Mouse (Mus musculus): Measurements from ENCODE around the gene Erbb2. TPM values are rescaled to one million over a fixed set of nuclear protein-coding genes. Genes with fewer than 3 reads are reported as not detected.

Erbb2 gene
- polyA plus RNA-seq, 1 experiment from 2014 or later = 18.9 TPM

DNA sequence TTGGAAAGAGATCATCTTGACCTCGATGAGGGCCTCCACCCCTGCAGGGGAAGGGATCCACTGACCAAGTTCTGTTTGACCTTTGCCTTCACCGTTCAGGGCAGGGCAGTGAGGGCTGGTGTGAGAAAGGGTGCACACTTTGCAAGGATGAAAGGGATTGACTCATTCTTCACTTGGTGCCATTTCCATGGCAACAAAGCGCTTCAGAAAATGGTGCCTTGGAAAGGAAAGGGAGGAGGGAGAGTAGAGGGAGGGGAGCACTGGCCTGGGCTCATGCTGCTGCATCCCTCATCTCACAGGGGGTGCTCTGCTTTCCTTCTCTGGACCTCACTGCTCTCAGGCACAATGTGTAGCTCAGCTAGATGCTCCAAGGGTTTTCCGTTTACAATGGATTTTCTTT lies 60.4 kb downstream of the Erbb2 start:
- no peak for DNase-seq (ENCODE audit: extremely low spot score, low spot score)
- Histone ChIP-seq H3K9me3 (no peaks in the 10 kb centered on the region), H3K27me3 (ENCODE audit: poor library complexity, severe bottlenecking) (peaks cover 10% of the 10 kb centered on the region; the same call in 1 of the 2 replicates), H3K36me3 (replicated peaks) (no peaks in the 10 kb centered on the region), H3K27ac (no peak overlapping the region), H3K4me3 (no peak overlapping the region), H3K4me1 (peaks cover 31% of the 10 kb centered on the region)
- WGBS = 51% methylated on average over 4 of the region's 4 CpGs

GRCm38 (mm10) chr11:98473916-98474479 lies 61.7 kb downstream of the Erbb2 start:
- peaks cover 31% of the 10 kb centered on the region for H3K4me1 ChIP-seq
- no peak for DNase-seq (ENCODE audit: extremely low spot score, low spot score)
- H3K9me3 ChIP-seq = no peaks in the 10 kb centered on the region
- no peak overlapping the region for H3K4me3 ChIP-seq
- WGBS = 56% methylated on average over 8 of the region's 8 CpGs
- H3K36me3 ChIP-seq (replicated peaks) = no peaks in the 10 kb centered on the region
- no peak overlapping the region for H3K27ac ChIP-seq
- peaks cover 10% of the 10 kb centered on the region; the same call in 1 of the 2 replicates for H3K27me3 ChIP-seq (ENCODE audit: poor library complexity, severe bottlenecking)

- Histone ChIP-seq H3K36me3 (replicated peaks) (no peaks in the 10 kb centered on the region), H3K27me3 (ENCODE audit: poor library complexity, severe bottlenecking) (peaks cover 9% of the 10 kb centered on the region; the same call in 1 of the 2 replicates), H3K27ac (no peak overlapping the region), H3K4me1 (peaks cover 27% of the 10 kb centered on the region), H3K4me3 (no peak overlapping the region), H3K9me3 (no peaks in the 10 kb centered on the region)
- DNase-seq (ENCODE audit: extremely low spot score, low spot score) = no peak
- 90% methylated on average over 11 of the region's 11 CpGs for WGBS
These were observed 62.7 kb downstream of the Erbb2 start for GRCm38 (mm10) chr11:98474967-98475366.

GRCm38 (mm10) chr11:98475630-98476433 lies 63.6 kb downstream of the Erbb2 start:
- WGBS = 94% methylated on average over 9 of the region's 9 CpGs
- H3K36me3 ChIP-seq (replicated peaks) = no peaks in the 10 kb centered on the region
- H3K27ac ChIP-seq = no peak overlapping the region
- no peak for DNase-seq (ENCODE audit: extremely low spot score, low spot score)
- no peaks in the 10 kb centered on the region for H3K9me3 ChIP-seq
- H3K4me1 ChIP-seq = peaks cover 22% of the 10 kb centered on the region
- peaks cover 4% of the 10 kb centered on the region; the same call in 1 of the 2 replicates for H3K27me3 ChIP-seq (ENCODE audit: poor library complexity, severe bottlenecking)
- H3K4me3 ChIP-seq = no peak overlapping the region

DNA sequence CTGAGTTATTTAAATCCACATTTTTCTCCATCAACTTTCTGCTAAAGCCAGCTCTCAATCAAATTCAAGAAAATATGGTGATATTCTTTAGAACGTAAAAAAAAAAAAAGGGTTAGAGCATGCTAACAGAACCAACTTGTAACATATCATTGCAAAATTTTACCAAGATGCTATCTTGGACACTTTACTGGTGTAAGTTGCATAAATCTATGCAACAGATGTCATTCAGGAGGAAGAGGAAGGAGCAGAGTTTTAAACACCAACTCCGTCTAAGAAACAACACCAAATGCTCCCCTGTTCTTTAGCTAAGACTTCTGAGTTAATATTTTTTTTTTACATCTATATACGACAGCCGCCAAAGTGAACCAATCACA lies 64.2 kb downstream of the Erbb2 start:
- H3K9me3 ChIP-seq = no peaks in the 10 kb centered on the region
- peaks cover 22% of the 10 kb centered on the region for H3K4me1 ChIP-seq
- no peak for DNase-seq (ENCODE audit: extremely low spot score, low spot score)
- H3K36me3 ChIP-seq (replicated peaks) = no peaks in the 10 kb centered on the region
- no peak overlapping the region for H3K27ac ChIP-seq
- H3K27me3 ChIP-seq (ENCODE audit: poor library complexity, severe bottlenecking) = no peaks in the 10 kb centered on the region
- 93% methylated on average over 4 of the region's 4 CpGs for WGBS
- H3K4me3 ChIP-seq = no peak overlapping the region

DNA sequence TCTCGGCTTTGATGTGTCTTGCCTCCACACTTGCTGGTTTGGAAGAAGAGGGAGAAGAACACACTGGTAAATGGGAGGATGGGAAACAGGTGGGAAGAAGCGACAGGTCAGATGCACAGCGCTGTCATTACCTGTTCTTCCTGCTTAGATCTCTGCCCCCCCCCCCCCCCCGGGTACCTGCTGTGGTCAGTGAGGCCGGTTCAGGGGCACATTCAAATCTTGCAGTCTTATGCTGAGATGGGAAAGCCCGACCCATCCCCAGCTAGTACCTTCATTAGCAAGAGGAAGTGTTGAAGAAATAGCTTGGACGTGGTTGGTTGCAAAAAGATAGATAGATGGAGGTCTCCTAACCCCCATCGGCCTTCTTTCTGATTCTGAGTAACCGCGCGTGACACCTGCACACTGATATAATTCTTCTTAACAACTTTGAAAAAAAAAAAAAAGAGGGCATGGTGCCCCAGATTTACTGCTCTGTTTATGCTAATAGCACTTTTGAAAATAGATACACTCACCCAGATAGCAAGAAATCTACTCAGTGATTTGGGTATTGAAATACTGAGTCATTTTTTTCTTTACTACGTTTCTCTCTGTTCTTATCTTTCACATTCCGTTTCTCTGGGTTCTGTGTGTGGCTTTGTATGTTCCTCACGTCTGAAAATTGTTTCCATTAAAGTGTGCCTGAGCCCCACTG lies 64.9 kb downstream of the Erbb2 start:
- no peak for DNase-seq (ENCODE audit: extremely low spot score, low spot score)
- WGBS = 74% methylated on average over 14 of the region's 14 CpGs
- H3K9me3 ChIP-seq = no peaks in the 10 kb centered on the region
- no peaks in the 10 kb centered on the region for H3K27me3 ChIP-seq (ENCODE audit: poor library complexity, severe bottlenecking)
- peaks cover 18% of the 10 kb centered on the region for H3K4me1 ChIP-seq
- no peak overlapping the region for H3K27ac ChIP-seq
- H3K36me3 ChIP-seq (replicated peaks) = no peaks in the 10 kb centered on the region
- no peak overlapping the region for H3K4me3 ChIP-seq

- Histone ChIP-seq H3K27me3 (ENCODE audit: poor library complexity, severe bottlenecking) (no peaks in the 10 kb centered on the region), H3K36me3 (replicated peaks) (no peaks in the 10 kb centered on the region), H3K27ac (no peak overlapping the region), H3K4me3 (no peak overlapping the region), H3K9me3 (no peaks in the 10 kb centered on the region), H3K4me1 (peaks cover under 1% of the 10 kb centered on the region; the same call in 1 of the 2 replicates)
- no peak for DNase-seq (ENCODE audit: extremely low spot score, low spot score)
- 86% methylated on average over 13 of the region's 13 CpGs for WGBS
These were observed 67.0 kb downstream of the Erbb2 start for GRCm38 (mm10) chr11:98479026-98479939.

- Histone ChIP-seq H3K36me3 (replicated peaks) (no peaks in the 10 kb centered on the region), H3K27ac (no peak overlapping the region), H3K4me3 (no peak overlapping the region), H3K9me3 (no peaks in the 10 kb centered on the region), H3K27me3 (ENCODE audit: poor library complexity, severe bottlenecking) (no peaks in the 10 kb centered on the region), H3K4me1 (no peaks in the 10 kb centered on the region)
- 91% methylated on average over 12 of the region's 12 CpGs for WGBS
- DNase-seq (ENCODE audit: extremely low spot score, low spot score) = no peak
These were observed 67.7 kb downstream of the Erbb2 start for GRCm38 (mm10) chr11:98479940-98480497.

DNA sequence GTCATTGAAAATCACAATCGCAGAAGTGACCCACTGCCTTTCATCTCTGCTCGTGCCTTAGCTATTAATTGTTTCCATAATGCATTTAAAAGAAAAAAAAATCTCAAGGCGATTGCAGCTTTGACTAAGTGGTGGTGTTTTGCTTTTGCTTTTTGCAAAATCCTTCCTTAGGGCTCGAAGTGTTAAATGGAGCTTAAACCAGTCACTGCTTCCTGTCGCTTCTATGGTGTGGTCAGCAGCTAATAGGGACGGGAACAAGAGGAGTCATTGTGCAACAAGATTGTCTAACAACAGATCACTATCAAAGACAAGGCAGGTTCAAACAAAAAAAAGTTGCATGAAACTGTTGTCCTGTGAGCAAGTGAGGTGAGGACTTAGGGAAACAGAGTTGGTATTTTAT lies 69.0 kb downstream of the Erbb2 start:
- no peak for DNase-seq (ENCODE audit: extremely low spot score, low spot score)
- Histone ChIP-seq H3K4me3 (no peak overlapping the region), H3K9me3 (no peaks in the 10 kb centered on the region), H3K27me3 (ENCODE audit: poor library complexity, severe bottlenecking) (no peaks in the 10 kb centered on the region), H3K36me3 (replicated peaks) (no peaks in the 10 kb centered on the region), H3K27ac (no peak overlapping the region), H3K4me1 (no peaks in the 10 kb centered on the region)
- 62% methylated on average over 6 of the region's 6 CpGs for WGBS

DNA sequence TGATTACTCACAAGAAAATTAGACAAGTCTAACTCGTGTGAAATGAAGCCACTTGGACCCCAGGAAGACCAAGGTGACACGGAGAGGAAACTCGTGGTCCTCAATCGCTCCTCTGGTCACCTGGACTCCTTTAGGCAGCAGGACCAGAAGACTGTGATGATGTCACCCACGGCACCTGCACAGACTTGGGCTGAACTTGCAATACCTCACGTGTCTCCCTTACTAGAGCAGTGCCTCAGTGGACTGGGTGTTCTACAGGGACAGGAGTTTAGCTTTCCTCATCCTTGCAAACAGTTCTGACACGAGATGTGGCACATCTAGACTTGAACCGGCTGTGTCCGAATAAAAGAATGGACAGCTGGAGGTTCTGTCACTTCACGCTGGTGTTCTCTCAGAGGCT lies 69.8 kb downstream of the Erbb2 start:
- WGBS = 86% methylated on average over 10 of the region's 10 CpGs
- Histone ChIP-seq H3K27me3 (ENCODE audit: poor library complexity, severe bottlenecking) (no peaks in the 10 kb centered on the region), H3K27ac (no peak overlapping the region), H3K4me1 (no peaks in the 10 kb centered on the region), H3K4me3 (no peak overlapping the region), H3K9me3 (no peaks in the 10 kb centered on the region), H3K36me3 (replicated peaks) (no peaks in the 10 kb centered on the region)
- no peak for DNase-seq (ENCODE audit: extremely low spot score, low spot score)

- peaks cover 11% of the 10 kb centered on the region; the same call in 1 of the 2 replicates for H3K27me3 ChIP-seq (ENCODE audit: poor library complexity, severe bottlenecking)
- no peak overlapping the region for H3K4me3 ChIP-seq
- no peak for DNase-seq (ENCODE audit: extremely low spot score, low spot score)
- 93% methylated on average over 2 of the region's 2 CpGs for WGBS
- no peak overlapping the region for H3K27ac ChIP-seq
- H3K9me3 ChIP-seq = no peaks in the 10 kb centered on the region
- no peaks in the 10 kb centered on the region for H3K36me3 ChIP-seq (replicated peaks)
- peaks cover 10% of the 10 kb centered on the region; the same call in 1 of the 2 replicates for H3K4me1 ChIP-seq
These were observed 73.5 kb downstream of the Erbb2 start for GRCm38 (mm10) chr11:98485749-98486148.

Measured in forebrain, embryonic 10.5 days (tissue).